Mouse (Mus musculus) layer of hippocampus, adult 11-12 months (tissue): ENCODE data around the gene Actn1.

Experiments used
- DNase-seq: peaks from one replicate; pipeline ENCODE4 v3.0.0; 2022; ENCODE audit warnings: low spot score

Actn1 gene

DNA sequence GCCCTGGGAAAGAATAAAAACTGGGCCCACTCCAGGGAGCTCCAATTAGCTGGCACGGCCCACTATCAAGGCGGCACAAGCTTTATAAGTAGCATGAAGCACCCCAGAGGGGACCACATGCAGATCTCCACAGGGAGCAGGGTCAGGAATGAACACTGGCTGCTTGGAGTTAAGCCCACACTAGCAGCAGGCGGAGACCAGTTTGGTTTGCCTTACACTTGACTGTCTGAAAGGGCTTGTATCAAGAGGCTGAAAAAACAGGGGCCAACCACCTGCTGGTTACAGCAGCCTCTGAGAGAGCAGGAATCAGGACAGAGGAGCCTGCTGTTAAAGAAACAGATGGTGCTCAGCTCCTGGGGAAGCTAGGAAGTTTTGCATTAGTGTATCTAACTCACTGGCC is 32.3 kb downstream of the Actn1 start:
- no peak for DNase-seq

DNA sequence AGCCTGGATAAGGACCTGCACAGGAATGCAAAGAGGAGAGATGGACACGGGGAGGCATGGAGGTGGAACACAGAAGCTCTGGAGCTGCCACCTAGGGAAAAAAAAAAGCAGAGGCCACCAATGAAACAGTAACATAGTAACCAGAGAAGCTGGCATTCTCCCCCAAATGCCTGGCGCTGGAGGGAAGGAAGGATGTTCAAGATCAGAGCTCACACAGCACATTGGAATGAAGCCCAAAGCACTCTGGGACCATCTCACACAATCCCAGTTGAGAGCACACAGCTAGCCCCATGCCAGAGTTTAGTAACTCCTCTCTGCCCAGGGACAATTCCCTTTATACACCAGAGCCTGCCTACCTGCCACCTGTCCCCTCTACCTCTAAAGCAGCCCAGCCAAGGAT is 34.1 kb downstream of the Actn1 start:
- DNase-seq: no peak

DNA sequence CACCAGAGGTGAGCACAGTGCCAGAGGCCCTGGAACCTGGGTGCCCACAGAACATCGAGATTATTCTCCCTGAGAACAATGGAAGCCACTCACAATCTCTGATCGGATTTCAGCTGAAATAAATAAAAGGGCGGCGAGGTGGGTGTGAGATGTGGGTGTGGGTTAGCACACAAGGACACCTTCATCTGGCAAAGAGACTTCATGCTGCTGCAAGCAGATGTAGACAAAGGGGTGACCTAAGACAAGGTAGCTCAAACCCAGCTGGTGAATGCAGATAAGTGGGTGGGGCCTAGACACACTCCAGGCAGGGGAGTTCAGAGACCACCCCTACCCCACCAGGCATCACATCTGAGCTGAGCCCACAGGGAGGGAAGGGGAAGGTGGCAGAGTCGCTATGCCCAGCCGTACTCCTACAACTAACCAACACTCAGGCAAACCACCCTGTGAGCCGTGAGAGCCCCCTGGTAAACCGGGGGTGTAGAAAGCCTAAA is 35.9 kb downstream of the Actn1 start:
- no peak for DNase-seq

DNA sequence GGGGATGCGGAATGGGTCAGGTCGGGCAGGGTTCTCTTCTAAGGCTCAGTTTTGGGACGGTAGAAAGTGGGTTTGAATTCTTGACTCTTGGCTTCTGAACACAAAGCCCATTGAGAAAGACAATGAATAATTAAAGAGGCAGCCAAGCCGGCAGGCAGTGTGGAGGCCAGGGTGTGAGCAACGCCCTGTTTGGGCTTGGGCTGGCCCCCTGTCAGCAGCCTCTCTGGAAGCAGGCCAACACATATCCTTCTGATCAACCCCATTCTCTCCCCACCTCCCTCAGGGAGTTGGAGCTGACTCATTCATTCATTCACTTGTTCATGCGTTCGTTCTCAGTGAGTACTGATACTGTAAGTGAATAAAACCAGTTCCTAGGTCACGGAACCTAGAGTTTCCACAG is 36.7 kb downstream of the Actn1 start:
- DNase-seq: peak; percentile 37

DNA sequence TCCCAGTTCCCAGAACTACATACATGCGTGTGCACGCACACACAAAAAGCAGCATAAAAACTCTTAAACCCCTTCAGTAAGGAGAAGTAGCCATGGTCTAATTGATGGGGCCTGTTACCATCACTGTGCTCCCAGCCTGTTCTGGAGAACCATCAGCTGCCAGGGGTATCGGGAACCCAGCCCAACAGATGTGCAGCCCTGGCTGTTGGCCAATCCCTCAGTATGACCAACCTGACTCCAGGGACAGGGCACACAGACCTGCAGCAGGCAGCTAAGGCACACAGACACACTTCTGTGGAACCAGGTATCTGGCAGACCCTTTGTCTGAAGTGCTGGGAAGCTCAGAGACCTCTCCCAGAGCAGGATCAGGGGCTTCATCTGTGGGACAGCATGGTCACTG is 37.7 kb downstream of the Actn1 start:
- no peak for DNase-seq

DNA sequence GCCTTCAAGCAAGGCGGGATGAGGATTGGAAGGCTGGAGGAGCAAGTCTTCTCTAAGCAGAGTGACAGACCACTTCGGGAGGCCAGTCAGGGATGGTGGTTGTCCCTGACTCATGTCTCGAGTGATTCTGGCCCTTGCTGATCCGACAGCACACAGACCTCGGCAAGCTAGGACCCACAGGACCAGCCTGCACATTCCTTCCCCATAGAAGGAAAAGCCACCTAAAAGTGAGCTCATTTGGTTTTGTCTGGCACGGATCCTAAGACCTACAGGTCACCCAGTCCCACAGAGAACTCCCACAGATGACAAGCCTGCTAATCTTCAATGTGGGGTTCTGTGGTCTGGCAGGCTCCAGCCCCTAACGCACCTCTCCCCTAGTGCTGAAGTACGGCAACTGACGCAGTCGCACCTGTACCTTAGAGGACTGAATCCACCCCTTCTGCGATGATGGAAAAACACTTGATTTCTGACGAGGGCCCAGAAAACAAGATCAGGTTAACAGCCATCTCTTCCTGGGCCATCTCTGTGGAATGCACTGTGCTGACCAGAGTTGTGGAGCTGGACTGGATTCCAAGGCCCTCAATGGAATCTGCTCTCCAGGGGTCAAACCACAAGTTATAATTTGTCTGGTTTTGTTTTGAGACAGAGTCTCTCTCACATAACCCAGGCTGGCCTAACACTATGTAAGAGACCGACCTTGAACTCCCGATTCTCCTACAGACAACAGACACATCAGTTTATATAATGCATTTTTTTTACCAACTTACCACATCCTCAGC is 39.7 kb downstream of the Actn1 start:
- no peak for DNase-seq

DNA sequence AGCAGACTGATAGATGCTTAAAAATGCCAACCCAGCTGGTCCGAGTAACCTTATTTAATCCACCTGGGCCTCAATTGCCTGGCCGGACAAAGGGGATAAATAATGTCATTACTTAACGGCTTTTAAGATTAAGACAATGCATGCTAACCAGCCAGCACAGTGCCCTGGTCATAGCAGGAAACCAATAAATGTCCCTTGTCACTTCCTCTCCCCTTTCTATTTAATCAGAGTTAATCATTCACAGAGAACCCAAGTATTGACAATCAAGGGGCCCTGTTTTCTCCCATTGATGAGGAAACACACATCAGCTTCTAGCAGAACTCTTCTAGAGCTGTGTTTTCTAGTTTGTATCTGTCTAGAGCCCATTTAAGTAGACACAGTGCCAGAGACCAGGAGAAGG is 41.4 kb downstream of the Actn1 start:
- no peak for DNase-seq

DNA sequence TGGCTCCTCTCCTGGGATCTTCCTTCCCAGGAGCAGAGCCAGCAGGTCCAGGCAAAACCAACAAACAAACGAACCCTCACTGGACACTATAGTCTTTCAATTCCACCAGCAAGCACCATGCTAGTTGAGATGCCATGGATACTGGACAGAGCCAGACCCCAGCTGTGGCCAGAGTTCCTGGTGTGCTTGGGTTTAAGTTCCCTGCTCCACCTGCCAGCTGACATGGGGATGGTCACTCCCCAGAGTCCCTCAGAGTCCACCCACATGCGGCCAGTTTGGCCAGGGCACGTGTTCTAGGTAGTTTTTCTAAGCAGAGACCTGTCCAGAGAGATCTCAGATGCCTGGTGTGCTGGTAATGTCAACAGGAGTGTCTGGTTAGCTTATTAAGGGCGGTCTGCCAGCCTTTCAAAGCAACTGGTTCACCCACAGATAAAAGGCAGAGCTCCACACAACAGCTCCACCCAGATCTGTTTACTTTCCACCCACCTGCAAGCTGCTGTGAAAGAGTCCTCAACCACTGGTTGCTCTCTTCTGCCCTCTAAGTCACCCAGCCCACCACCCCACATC is 42.0 kb downstream of the Actn1 start:
- DNase-seq: no peak

DNA sequence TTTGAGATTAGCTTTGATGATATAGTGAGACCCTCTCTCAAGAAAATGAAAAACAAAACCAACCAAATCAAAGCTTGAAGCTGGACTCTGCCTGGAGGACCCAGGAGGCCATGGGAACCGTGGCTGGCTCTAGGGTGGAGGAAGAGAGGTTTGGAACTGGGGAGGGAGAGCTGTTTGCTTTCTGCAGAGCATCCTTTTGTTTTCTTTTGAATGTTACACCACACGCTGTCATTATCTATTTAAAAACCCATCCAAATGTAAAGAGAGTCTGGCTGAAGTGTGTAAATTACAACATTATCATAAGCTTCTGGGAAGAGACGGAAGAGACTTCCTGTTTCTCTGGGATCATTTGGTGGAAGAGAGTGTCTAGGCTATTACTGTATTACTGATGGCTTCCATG is 43.1 kb downstream of the Actn1 start:
- DNase-seq: no peak

DNA sequence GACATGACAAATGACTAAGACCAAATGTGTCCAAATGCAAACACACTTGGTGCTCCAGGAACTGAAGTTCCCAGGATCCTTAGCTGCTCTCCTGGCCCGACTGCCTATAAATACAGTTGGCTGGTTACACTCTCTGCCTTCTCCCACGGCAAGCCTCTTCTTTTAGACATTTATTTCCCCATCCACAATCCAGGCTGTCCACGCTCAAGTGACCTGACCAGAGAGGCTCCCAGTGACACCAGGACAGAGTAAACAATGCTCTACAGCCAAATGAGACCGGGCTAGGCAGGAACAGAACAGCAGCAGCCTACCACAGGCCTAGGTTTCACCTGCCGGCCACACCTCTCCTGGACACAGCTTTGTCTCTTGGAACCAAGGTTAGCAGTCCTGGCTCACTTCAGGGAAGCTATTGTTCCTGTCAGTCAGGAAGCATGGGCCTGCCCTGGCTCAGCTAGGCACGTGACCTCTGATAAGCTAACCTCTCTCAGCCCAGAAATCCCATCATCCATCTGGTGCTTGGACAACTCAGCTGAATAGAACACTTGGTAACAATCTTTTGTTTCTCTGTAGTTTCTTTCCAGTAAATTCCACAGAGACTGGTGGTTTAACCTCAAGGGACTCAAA is 43.8 kb downstream of the Actn1 start:
- DNase-seq: no peak

DNA sequence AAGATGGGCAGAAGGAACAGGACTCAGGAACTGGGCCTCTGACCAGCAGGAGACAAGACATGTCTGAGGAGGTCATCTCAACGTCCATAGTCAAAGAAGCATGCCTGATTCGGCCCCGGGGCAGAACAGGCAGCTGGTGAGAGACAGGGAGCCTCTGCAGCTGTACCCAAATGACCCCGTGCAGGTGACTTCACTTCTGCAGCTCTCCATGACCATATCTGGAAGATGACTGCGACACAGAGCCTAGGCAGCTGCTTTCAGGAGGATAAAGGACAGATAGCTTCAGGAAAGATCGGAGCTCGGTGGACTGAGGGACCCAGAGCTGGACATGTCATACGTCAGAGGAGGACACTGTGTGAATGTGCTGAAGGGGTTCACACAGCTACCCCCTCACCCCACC is 46.4 kb downstream of the Actn1 start:
- no peak for DNase-seq

DNA sequence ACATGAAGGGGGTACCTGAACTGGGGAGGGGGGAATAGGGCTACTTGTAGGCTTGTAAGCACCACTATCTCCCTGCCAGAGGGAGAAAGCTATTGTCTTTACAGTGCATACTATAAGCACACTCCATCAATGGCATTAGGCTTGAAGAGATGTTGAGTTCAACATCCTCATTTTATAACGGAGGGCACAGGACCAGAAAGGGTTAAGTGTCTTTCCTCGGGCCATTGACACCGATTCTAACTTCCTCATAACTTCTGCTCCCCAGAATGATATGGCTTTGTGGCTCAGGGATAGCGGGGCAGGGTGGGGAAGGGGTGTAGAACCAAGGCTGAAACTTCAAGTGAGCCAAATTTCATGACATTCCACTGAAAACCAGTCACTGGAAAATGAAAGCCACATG is 46.9 kb downstream of the Actn1 start:
- DNase-seq: no peak

DNA sequence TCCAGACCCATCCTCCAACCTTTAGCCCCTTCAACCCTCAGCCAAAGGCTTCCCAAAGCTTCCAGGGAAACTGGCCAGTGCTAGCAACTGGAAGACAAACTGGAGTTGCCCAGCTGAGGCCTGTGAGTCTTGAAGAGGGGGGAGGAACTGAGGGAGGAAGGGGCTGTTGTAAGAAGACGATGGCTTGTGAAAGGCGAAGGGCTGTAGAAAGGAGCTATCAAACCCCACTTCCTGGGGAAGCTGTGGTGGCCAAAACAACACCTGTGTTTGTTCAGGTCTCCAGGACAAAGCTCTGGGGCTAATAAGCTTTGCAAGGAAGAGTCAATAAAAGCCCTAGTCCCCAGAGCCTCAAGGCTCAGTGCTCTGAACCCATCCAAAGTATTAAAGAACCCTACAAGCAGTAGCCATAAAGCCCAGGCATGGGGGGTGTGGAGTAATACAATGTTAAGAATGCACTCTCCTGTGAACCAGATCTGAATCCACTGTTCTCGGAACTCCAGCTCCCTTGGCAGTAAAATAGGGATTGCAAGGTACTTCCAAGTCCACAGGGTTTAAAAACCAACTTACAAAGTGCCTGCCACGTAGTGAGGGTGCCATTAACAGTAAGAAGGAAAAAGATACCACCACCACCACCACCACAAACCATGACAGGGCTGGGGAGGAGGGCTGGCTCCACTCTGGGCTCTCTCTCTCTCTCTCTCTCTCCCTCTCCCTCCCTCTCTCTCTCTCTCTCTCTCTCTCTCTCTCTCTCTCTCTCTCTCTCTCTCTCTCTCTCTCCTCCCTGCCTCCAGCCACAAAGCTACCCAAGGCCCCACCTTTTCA is 49.2 kb downstream of the Actn1 start:
- no peak for DNase-seq

DNA sequence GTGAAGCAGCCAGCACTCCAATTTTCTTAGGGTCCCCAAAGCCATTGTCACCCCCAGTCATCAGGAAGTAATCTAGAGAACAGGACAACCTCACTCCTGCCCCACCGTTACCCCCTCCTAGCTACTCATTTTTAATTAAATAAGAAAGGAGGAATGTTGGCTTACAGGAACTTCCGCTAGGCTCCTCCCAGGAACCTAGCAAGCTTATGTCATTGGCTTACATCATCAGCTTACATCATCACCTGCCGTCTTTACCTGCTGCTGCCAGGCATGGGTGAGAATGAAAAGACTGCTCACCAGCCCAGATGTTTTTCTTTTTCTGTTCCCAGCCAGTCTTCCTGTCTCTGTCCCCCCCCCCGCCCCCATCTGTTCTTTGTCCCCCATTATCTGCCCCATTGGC is 50.3 kb downstream of the Actn1 start:
- no peak for DNase-seq

DNA sequence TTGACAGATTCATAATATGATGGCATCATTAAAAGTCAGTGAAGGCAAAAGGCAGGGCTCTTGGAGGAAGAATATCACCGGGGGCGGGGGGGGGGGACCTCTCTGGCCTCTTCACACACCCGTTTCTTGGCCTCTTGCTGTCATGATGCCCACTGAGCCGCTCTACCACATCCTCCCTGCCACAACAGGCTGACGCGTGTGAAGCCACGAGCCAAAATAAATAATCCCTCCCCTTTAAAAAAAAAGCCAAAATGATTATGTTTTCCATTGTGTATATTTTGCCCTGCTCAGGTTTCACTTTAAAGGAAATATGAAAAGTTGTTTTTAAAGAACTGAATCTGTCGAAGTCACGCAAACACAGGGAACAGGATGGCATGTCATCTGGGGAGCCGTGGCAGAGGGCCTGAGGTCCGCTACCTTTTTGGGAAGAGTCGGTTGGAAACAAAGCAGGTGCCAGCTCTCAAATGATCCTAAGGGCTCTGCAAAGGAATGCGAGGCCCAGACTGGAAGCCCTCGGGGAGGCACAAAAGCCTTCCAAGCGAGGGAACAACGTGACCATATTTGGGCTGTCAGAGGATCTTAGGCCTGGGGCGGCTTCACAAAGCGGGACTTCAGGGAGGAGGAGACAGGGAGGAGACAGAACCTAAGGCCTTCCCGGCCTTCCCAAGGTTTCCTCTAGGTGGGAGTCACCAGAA is 51.9 kb downstream of the Actn1 start:
- no peak for DNase-seq

DNA sequence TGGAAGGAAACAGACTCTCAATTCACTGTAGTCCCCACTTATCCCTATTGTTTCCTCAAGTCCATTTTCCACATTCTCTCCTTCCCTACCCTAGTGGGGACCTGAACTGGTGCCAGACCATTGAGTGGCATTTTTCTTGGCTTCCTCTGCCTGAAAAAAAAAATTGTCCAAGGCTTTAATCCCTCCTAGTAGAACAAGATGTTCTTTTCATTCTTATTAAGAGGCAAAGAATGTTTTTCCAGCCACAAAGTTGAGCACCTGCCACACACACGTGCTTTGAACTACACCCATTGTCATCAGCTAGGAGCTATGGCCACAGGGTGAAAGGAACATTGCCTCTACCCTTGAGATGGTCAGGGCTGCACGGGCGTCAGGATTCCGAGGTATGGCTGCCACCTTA is 56.9 kb downstream of the Actn1 start:
- DNase-seq: no peak

DNA sequence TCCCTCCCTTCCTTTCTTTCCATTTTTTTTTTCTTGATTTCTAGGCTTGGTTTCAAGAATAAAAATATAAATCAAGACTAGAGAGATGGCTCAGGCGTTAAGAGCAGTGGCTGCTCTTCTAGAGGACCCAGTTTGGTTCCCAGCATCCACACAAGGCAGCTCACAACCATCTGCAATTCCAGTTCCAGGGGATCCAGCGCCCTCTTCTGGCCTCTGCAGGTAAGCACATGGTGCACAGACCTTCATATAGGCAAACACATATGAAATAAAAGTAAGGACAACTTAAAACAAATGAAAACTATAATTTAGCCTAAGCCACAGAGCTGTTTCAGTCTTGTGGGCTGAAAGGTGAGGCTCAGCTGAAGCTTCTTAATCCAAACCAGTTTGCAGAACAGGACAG is 60.4 kb downstream of the Actn1 start:
- no peak for DNase-seq

DNA sequence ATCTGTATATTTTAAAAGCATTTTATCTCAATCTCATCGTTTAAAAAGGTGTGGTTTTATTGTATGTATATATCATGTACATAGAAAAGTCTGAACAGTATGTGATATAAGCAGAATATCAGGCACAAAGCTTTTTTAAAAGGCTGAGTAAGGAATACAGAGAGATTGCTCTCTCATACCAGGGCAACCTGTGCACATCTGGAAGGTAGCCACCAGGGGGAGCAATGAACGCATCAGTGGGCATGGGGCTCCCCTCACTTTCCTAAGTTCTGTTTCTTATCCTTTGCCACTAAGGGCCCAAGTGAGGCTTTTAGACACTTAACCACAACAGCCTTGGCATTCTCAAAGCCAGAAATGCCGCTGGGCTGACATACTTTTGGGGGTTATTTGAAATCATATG is 61.7 kb downstream of the Actn1 start:
- DNase-seq: peak; percentile 61

DNA sequence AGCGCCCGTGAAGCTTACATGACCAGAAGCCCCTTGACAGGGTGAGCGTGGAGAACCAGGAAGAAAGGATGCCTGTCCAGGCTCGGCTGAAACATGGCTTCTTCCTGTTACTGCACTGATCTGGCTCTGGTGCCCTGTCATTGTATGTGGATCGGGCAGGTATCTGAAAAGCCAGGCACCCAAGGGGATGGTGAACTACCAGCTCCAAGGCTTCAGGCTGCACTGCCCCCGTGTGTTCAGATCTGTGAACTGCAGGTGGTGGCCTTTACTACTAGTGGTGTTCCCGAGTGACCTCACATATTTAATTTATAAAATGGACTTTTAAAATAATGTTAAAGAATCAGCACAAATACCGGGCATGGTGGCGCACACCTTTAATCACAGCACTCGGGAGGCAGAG is 62.8 kb downstream of the Actn1 start:
- peak; percentile 37 for DNase-seq

DNA sequence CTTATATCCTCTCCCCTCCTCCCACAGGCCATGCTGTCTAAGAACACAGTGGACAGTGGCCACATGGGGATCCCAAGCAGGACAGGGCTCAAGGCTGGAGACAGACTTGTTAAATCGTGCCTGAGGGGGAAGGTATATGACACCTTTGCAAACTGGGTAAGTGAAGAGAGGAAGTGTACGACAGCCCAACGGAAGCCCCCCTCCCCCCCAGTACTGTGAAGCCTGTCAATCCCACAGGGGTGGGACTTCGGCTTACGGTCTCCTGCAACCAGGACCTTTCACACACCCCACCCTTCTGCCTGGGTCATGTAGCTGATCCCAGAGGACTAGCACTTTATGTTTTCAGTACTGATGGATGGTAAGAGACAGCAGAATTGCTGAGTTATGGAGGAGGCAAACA is 68.4 kb downstream of the Actn1 start:
- DNase-seq: no peak

DNA sequence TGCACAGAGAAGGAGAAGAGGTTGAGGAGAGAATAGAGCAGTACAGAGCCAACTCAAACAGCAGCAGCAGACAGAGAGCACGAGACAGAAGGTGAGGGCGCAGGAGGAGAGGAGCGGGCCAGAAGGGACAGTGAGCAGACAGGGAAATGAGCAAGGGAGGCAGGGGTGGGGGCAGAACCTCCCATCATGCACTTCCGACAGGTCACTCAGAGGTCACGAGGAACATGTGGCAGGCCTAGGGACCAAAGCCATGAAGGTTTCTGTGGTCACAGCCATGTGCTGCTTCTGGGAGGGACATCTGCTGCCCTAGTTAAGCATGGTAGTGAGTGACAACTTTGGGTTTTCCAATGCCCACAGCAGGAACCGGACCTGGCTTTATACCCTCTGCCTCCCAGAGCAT is 68.8 kb downstream of the Actn1 start:
- no peak for DNase-seq

DNA sequence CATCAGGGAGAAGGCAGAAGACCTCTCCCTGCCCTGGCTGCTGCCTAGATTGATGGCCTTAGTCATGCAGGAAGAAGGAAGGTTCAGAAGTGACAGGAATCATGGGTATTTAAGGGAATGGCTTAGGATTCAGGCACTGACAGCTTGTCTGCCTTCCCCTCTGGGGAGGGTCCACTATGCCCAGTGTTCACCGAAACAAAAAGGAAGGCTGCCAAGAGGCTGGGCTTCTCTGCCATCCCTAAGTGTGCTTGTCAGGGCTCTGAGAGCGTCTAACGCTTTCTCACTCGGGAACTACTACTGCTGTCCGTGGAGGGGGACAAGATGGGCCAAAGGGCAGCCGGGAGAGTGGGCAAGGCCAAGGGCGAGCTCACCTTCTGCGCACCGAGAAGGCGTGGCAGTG is 69.3 kb downstream of the Actn1 start:
- no peak for DNase-seq
